Mouse (Mus musculus): ENCODE data around the gene Fermt2. TPM values are rescaled to one million over a fixed set of nuclear protein-coding genes. Genes with fewer than 3 reads are reported as not detected.

Fermt2 gene
- polyA plus RNA-seq, 1 experiment from 2014 or later = 118 TPM

DNA sequence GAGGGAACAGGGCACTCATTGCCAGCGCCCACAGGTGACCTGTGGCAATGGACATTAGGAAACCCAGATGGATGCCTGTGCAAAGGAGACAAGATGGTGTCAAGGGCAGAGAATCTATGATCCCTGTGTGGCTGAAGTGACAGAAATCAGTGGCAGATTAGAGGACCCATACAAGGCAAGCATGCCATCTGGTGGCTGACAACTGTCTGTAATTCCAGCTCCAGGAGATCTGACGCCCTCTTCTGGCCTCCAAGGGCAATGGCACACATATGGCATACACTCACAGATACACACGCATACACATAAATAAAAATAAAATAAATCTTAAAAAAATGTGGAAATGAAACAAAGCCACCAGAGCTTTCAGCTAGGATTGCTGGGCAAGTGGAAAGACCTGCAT, 18.2 kb upstream of the Fermt2 start:
- Histone ChIP-seq H3K4me3 (no peak overlapping the region), H3K36me3 (no peaks in the 10 kb centered on the region), H3K27me3 (ENCODE audit: low read depth, poor library complexity, severe bottlenecking) (peaks cover 3% of the 10 kb centered on the region; the same call in 1 of the 2 replicates), H3K27ac (no peak overlapping the region), H3K9me3 (replicated peaks) (no peaks in the 10 kb centered on the region), H3K4me1 (peaks cover 3% of the 10 kb centered on the region; the same call in 1 of the 2 replicates)
- WGBS = 75% methylated on average over 3 of the region's 3 CpGs
- no peak for DNase-seq (ENCODE audit: low spot score)

DNA sequence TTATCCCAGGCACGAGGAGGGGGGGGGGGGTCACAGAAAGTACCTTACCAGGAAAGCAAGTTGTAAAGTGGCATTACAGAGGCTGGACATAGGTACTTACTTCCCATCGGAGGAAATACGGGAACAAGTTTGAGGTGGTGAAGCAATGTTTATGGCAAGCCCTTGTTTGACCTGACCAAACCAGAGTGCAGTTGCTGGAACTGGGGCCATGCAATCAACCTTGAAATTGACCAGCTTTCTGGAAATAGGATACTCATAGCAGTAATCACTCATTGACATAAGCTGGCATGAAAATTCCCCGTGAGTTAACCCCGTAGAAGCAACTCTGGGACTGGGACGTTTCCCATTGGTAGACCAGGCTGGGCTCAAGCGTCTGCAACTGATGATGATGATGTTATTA, 15.0 kb upstream of the Fermt2 start:
- no peaks in the 10 kb centered on the region for H3K9me3 ChIP-seq (replicated peaks)
- H3K27me3 ChIP-seq (ENCODE audit: low read depth, poor library complexity, severe bottlenecking) = no peaks in the 10 kb centered on the region
- H3K4me1 ChIP-seq = peaks cover 6% of the 10 kb centered on the region
- H3K4me3 ChIP-seq = no peak overlapping the region
- DNase-seq (ENCODE audit: low spot score) = no peak
- no peak overlapping the region for H3K27ac ChIP-seq
- WGBS = 86% methylated on average over 7 of the region's 7 CpGs
- H3K36me3 ChIP-seq = no peaks in the 10 kb centered on the region

DNA sequence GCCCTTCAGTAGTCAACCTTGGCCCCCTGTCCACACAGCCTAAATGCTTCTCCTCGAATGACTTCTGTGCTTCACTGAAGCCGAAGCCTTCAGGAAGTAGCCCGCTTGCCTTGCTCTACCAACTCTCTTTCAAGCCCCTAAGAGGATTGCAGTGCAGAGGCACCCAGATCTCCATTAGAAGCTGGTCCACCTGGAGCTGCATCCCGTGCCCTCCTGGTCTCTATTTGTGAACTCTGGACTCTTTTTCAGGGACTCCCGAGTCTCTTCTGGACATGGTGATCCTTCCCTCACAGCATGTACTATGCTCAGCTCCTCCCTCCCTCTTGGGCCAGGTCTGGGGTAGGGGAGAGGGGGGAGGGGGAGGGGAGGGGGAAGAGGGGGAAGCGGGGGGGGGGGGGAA, 14.1 kb upstream of the Fermt2 start:
- no peaks in the 10 kb centered on the region for H3K36me3 ChIP-seq
- H3K27ac ChIP-seq = no peak overlapping the region
- H3K27me3 ChIP-seq (ENCODE audit: low read depth, poor library complexity, severe bottlenecking) = no peaks in the 10 kb centered on the region
- DNase-seq (ENCODE audit: low spot score) = no peak
- no peak overlapping the region for H3K4me3 ChIP-seq
- H3K9me3 ChIP-seq (replicated peaks) = no peaks in the 10 kb centered on the region
- 82% methylated on average over 5 of the region's 6 CpGs for WGBS
- H3K4me1 ChIP-seq = peaks cover 10% of the 10 kb centered on the region

DNA sequence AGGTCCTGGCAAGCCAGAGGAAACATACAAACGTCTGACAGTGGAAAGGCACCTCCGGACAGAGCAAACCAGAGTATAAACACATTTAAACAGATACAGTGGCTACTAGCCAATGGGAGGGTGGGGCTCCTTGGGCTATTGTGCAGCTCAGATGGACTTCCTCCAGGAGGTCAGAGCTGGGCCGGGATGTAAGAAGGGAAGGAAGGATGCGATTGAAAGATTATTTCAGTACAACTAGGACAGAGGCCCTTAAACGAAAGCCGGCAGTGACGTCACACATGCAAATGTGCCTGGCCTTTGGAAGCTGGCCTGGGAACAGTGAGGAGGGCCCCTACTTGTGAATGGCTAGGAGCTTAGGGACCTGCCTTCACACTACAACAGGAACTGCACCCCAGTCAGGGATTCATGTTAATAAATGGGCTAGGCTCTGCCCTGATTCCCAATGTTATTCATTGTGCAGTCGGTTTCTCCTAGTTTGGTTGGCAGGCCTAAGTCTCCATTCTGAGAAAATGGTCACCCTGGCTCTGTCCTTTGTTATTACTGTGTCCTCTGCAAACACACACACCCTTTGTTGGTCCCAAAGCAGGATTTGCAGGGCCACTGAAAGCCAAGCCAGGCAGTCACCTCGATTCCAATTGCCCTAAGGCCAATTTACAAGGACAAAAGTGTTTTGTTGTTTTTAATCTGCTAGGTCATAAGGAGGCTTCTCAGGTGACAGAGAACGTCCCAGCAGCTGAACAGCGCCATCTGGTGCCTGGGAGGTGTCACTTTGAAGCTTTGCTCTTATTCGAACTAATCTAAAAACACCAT, 9.9 kb upstream of the Fermt2 start:
- Histone ChIP-seq H3K27me3 (ENCODE audit: low read depth, poor library complexity, severe bottlenecking) (no peaks in the 10 kb centered on the region), H3K9me3 (replicated peaks) (no peaks in the 10 kb centered on the region), H3K4me3 (no peak overlapping the region), H3K27ac (peak overlapping the region; percentile 85), H3K36me3 (no peaks in the 10 kb centered on the region), H3K4me1 (peaks cover 10% of the 10 kb centered on the region)
- DNase-seq (ENCODE audit: low spot score) = peak; percentile 83
- 41% methylated on average over 12 of the region's 12 CpGs for WGBS

DNA sequence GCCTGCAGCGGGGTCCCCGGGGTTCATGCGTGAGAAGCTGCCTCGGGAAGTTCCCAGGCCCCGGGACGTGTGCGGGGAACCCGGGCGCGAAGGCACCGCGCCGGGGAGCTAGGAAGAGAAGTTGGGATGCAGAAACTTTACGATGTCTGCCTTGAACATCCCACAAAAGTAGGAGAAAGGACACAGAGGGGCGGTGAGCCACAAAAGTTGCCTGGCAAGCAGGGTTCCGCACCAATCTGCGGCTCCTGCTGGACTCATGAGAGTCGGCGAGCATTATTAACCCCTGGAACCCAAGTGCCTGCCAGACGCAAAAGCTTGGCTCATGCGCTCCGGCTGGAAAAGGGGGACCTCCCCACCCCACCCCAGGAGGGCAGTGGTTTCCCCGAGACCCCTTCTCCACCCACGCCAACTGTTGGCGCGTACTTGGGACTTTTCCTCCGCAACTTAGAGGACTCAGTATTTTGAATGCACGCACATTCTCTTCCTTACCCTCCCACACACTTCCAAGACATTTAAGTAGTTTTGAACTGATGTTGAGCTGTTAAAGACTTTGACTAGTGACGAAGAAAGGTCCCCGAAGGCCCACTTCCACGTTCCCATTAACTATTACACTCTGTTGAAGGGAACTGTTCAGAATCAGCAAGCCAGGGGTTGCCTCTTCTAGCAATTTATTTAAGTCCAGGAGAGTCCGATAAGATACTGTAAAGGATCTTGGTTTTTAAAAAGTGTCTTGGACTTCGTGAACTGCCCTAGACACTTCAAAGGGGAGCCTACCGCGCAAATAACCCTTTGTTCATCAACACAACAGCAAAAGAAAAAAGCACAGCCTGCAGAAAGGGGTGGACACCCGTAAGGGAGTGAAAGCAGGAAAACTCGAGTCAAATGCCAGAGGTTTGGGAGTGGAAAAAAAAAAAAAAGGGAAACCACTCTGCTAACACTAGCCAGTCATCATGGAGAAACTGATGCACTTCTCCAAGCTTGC, 737 bp upstream of the Fermt2 start:
- Histone ChIP-seq H3K27ac (peak overlapping the region; percentile 98), H3K9me3 (replicated peaks) (no peaks in the 10 kb centered on the region), H3K27me3 (ENCODE audit: low read depth, poor library complexity, severe bottlenecking) (no peaks in the 10 kb centered on the region), H3K36me3 (peaks cover 8% of the 10 kb centered on the region; the same call in 1 of the 2 replicates), H3K4me3 (peak overlapping the region; percentile 90), H3K4me1 (peaks cover 26% of the 10 kb centered on the region)
- no peak for DNase-seq (ENCODE audit: low spot score)
- 1% methylated on average over 37 of the region's 37 CpGs for whole genome bisulfite sequencing

DNA sequence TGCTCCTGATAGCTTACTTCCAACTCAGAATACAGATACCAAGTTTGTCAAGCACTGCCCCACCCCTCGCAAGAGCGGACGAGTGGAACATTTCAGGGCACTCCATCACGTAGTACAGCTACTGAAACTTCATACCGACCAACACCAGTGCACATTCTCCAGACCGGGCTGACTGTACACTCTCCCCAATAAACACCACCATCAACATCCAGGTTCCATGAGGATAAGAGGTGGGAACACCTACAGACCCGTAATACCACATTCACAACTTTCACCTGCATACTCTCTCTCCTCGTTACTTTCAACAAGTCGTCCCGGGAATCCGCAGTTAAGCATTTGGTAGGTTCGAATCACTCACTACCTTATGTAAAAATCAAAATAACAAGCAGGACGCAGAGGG, 1.1 kb downstream of the Fermt2 start:
- DNase-seq (ENCODE audit: low spot score) = peak; percentile 41
- H3K27me3 ChIP-seq (ENCODE audit: low read depth, poor library complexity, severe bottlenecking) = no peaks in the 10 kb centered on the region
- WGBS = under 1% methylated on average over 13 of the region's 13 CpGs
- peaks cover 16% of the 10 kb centered on the region; the same call in 1 of the 2 replicates for H3K36me3 ChIP-seq
- H3K4me3 ChIP-seq = peak overlapping the region; percentile 90
- peak overlapping the region; percentile 98 for H3K27ac ChIP-seq
- H3K9me3 ChIP-seq (replicated peaks) = no peaks in the 10 kb centered on the region
- H3K4me1 ChIP-seq = peaks cover 26% of the 10 kb centered on the region

DNA sequence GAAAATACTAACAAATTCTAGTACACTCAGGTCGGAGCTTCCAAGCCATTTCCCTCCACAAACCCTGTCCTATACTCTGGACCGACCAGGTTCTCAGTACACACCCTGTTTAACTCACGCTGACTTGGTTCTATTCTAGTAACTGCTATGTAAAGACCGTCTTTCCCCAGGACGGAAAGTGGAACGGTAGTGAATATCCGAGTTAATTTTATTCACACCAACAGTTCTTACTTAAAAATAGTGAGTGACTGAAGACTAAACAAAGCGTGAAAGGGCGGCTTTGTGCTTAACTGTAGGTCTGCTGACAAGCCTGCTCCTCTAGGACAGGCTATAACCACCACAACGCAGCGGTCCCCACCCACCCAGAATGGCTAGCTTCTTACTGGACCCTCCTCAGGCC, 14.1 kb downstream of the Fermt2 start:
- Histone ChIP-seq H3K4me1 (peaks cover 34% of the 10 kb centered on the region), H3K36me3 (peaks cover 45% of the 10 kb centered on the region), H3K27ac (no peak overlapping the region), H3K9me3 (replicated peaks) (no peaks in the 10 kb centered on the region), H3K4me3 (no peak overlapping the region), H3K27me3 (ENCODE audit: low read depth, poor library complexity, severe bottlenecking) (no peaks in the 10 kb centered on the region)
- WGBS = 89% methylated on average over 11 of the region's 11 CpGs
- no peak for DNase-seq (ENCODE audit: low spot score)

DNA sequence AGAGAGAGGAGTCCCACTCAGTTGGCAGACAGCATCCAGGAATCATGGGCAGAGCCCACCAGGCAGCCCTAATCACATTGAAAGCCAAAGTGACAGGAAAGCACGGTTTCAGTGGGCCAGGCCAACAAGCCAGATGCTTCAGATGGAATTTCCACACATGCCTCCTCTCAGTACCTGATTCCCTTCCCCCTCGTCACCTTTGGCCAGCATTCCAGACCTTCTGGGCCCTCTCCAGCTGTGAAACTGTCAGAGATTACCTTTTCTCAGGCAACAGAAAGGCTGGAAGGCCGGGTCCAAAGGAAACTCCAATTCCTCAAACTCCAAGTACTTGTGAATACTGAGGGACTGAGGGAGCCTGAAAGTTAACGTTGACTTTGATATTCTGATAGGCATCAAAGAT, 19.1 kb downstream of the Fermt2 start:
- H3K27me3 ChIP-seq (ENCODE audit: low read depth, poor library complexity, severe bottlenecking) = no peaks in the 10 kb centered on the region
- H3K36me3 ChIP-seq = peaks cover 39% of the 10 kb centered on the region
- WGBS = 32% methylated on average over 4 of the region's 4 CpGs
- no peaks in the 10 kb centered on the region for H3K9me3 ChIP-seq (replicated peaks)
- H3K27ac ChIP-seq = no peak overlapping the region
- H3K4me1 ChIP-seq = peaks cover 56% of the 10 kb centered on the region
- DNase-seq (ENCODE audit: low spot score) = no peak
- no peak overlapping the region for H3K4me3 ChIP-seq

DNA sequence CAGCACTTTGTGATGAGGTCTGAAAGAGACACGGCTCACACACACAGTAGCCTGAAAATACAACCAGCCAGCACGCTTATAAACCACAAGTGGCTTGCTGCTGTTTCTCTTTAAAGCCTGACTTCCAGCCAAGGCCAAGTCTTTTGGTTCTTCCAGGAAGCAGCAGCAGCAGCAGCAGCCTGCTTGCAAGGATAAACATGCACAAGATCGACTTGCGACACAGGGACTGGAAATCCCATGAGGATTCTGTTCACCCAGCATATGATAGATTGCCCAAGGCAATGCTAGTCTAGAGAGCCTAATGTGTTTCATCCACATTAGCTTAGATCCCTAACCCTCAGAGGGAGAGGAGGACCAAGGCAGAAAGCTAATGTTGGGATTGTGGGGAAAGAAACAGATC, 22.0 kb downstream of the Fermt2 start:
- no peak overlapping the region for H3K4me3 ChIP-seq
- H3K36me3 ChIP-seq = peaks cover 50% of the 10 kb centered on the region
- DNase-seq (ENCODE audit: low spot score) = no peak
- peak overlapping the region; percentile 32 for H3K27ac ChIP-seq
- no peaks in the 10 kb centered on the region for H3K27me3 ChIP-seq (ENCODE audit: low read depth, poor library complexity, severe bottlenecking)
- H3K9me3 ChIP-seq (replicated peaks) = no peaks in the 10 kb centered on the region
- H3K4me1 ChIP-seq = peaks cover 48% of the 10 kb centered on the region
- 68% methylated on average over 4 of the region's 4 CpGs for WGBS

DNA sequence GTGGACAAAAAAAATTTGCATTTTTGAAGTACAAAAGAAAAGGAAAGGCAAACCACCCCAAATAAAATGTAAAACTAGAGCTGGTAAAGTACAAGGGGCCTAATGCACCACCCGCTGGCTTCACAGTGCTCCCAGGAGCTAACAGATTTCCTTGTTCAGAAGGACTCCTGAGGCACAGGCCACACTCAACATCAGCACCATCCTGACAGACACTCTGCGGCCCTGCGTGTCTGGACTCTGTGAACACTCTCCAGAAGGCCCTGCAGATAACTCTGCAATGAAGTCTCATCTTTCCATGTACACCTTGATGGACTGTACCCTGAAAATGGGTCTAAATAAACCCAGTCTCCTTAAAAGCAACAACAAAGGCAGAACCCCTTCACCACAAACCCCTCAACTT, 22.5 kb downstream of the Fermt2 start:
- no peaks in the 10 kb centered on the region for H3K9me3 ChIP-seq (replicated peaks)
- H3K27ac ChIP-seq = peak overlapping the region; percentile 32
- no peaks in the 10 kb centered on the region for H3K27me3 ChIP-seq (ENCODE audit: low read depth, poor library complexity, severe bottlenecking)
- peaks cover 50% of the 10 kb centered on the region for H3K36me3 ChIP-seq
- peaks cover 48% of the 10 kb centered on the region for H3K4me1 ChIP-seq
- no peak overlapping the region for H3K4me3 ChIP-seq
- no peak for DNase-seq (ENCODE audit: low spot score)
- 62% methylated on average over 3 of the region's 3 CpGs for WGBS

DNA sequence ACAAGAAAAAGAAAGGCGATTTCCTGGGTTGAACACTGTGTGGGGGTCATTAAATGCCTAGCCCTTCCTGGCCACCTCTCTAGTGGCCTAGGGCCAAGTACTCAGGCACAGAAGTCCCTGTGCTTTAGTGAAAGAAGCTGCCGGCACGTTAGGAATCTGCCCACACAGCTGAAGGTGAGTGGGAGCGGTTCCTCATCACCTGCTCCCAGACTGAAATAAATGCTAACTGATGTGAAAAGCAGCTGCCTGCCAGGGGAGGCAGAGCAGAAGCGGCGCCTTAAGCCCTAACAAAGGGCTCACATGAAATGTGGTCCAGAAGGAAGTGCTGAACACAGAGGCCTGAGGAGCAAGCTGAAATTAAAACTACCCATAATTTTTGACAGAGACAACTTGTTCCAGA, 22.9 kb downstream of the Fermt2 start:
- Histone ChIP-seq H3K4me3 (no peak overlapping the region), H3K4me1 (peaks cover 47% of the 10 kb centered on the region), H3K9me3 (replicated peaks) (no peaks in the 10 kb centered on the region), H3K27ac (peak overlapping the region; percentile 32), H3K27me3 (ENCODE audit: low read depth, poor library complexity, severe bottlenecking) (no peaks in the 10 kb centered on the region), H3K36me3 (peaks cover 51% of the 10 kb centered on the region)
- peak; percentile 50 for DNase-seq (ENCODE audit: low spot score)
- WGBS = 36% methylated on average over 6 of the region's 6 CpGs

DNA sequence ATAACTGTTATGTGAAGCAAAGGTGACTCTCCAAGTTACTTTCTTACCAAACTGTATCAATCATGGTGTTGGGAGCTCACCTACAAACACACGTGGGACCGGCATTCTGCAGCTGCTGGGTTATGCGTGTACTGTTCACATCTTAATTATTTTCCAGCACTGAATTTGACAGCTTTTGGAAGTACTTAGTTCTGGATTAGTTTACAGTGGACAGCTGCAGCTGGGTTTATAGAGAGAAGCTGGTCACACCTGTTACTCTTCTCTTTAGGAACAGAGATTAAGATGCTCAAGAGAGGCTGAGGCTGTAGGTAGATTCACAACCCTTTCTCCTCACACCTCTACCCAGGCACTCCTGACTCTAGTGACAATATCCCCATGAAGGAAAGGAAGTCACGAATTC, 23.8 kb downstream of the Fermt2 start:
- Histone ChIP-seq H3K4me1 (peaks cover 41% of the 10 kb centered on the region), H3K4me3 (no peak overlapping the region), H3K9me3 (replicated peaks) (no peaks in the 10 kb centered on the region), H3K27ac (no peak overlapping the region), H3K27me3 (ENCODE audit: low read depth, poor library complexity, severe bottlenecking) (no peaks in the 10 kb centered on the region), H3K36me3 (peaks cover 56% of the 10 kb centered on the region)
- no peak for DNase-seq (ENCODE audit: low spot score)
- WGBS = 93% methylated on average over 4 of the region's 4 CpGs
